Mouse (Mus musculus) small intestine, adult 2 months (tissue): Measurements from ENCODE around the gene Mettl23.

Source experiments
- CTCF ChIP-seq: fragments of 200-500 bp; IDR thresholded peaks from 2 replicates; pipeline ENCODE4 v1.5.1; 2012; ENCODE audit warnings: low read depth, mild to moderate bottlenecking, control low read depth, inconsistent platforms, low read length, moderate library complexity, mixed read lengths; ENCODE audit not compliant: insufficient replicate concordance, insufficient read length; ENCODE audit errors: extremely low read depth
- POLR2A ChIP-seq: fragments of 200-500 bp; IDR thresholded peaks from 2 replicates; pipeline ENCODE4 v1.6.1; 2012; ENCODE audit warnings: low read depth, mild to moderate bottlenecking, control low read depth, inconsistent platforms, low read length, moderate library complexity

- no peak for TF ChIP-seq CTCF
- no peak for TF ChIP-seq POLR2A
Observed at GRCm38 (mm10) chr11:116850085-116850484, 7.0 kb downstream of the Mettl23 start.
